Mouse (Mus musculus) thymus, adult 2 months (tissue): ENCODE data around the gene Abhd12b.

Experiments
- CTCF ChIP-seq: fragments of 200-500 bp; IDR thresholded peaks from 2 replicates; pipeline ENCODE4 v1.5.1; 2012; ENCODE audit warnings: mild to moderate bottlenecking, control low read depth, low read length, moderate library complexity, borderline replicate concordance; ENCODE audit not compliant: control insufficient read depth, poor library complexity, insufficient read depth; ENCODE audit errors: extremely low read depth
- POLR2A ChIP-seq: fragments of 200-500 bp; IDR thresholded peaks from 2 replicates; pipeline ENCODE4 v1.6.1; 2012; ENCODE audit warnings: mild to moderate bottlenecking, low read length, control low read depth, moderate library complexity; ENCODE audit not compliant: control insufficient read depth, poor library complexity, insufficient read depth; ENCODE audit errors: extremely low read depth

GRCm38 (mm10) chr12:70231294-70231693 lies 77.4 kb downstream of the Abhd12b start, which contains the start of gene Pygl:
- TF ChIP-seq POLR2A (no peak), CTCF (no peak)
